Mouse (Mus musculus) megakaryocyte-erythroid progenitor cell, adult 5-6 weeks (primary cell): ENCODE measurements around the gene Krtap4-13. TPM values are rescaled to one million over a fixed set of nuclear protein-coding genes. Genes with fewer than 3 reads are reported as not detected.

Source experiments
- total RNA-seq, 2 experiments: library from RNA; stranded (forward) in 1 of 2; stranded (reverse) in 1 of 2; fragments of 200-1000, 215-1000 nt in 1 of 2; fragments of >200 nt in 1 of 2; fragmentation: Nextera tagmentation in 1 of 2; gene quantifications; 2 replicates each; pipeline ENCODE4 v1.2.3; 2014 to 2017

The Krtap4-13 gene
- total RNA-seq, 2 experiments from 2014 or later, result not detected

Other genes with a start within 250 kb of the Krtap4-13 start
Only the 30 nearest of the 41 such genes appear.
- gene Krtap2-4, start 195.0 kb downstream of the Krtap4-13 start, total RNA-seq (2014; fragmentation: Nextera tagmentation), result not detected in 2 replicates
- gene Krtap2-4, start 195.0 kb downstream of the Krtap4-13 start, total RNA-seq (2017), result not detected in 2 replicates
- not detected in 2 replicates for gene Gm11562, start 189.5 kb downstream of the Krtap4-13 start, total RNA-seq (2014; fragmentation: Nextera tagmentation)
- gene Gm11562, start 189.5 kb downstream of the Krtap4-13 start, total RNA-seq (2017), result not detected in 2 replicates
- not detected in 2 replicates for gene Krtap4-1, start 181.7 kb downstream of the Krtap4-13 start, total RNA-seq (2014; fragmentation: Nextera tagmentation)
- not detected in 2 replicates for gene Krtap4-1, start 181.7 kb downstream of the Krtap4-13 start, total RNA-seq (2017)
- gene Krtap4-2, start 174.8 kb downstream of the Krtap4-13 start, total RNA-seq (2014; fragmentation: Nextera tagmentation), result not detected in 2 replicates
- not detected in 2 replicates for gene Krtap4-2, start 174.8 kb downstream of the Krtap4-13 start, total RNA-seq (2017)
- gene Krtap4-7, start 165.8 kb downstream of the Krtap4-13 start, total RNA-seq (2014; fragmentation: Nextera tagmentation), result not detected in 2 replicates
- not detected in 2 replicates for gene Krtap4-7, start 165.8 kb downstream of the Krtap4-13 start, total RNA-seq (2017)
- not detected in 2 replicates for gene Gm11555, start 159.7 kb downstream of the Krtap4-13 start, total RNA-seq (2014; fragmentation: Nextera tagmentation)
- gene Gm11555, start 159.7 kb downstream of the Krtap4-13 start, total RNA-seq (2017), result not detected in 2 replicates
- not detected in 2 replicates for gene Gm11563, start 150.9 kb downstream of the Krtap4-13 start, total RNA-seq (2014; fragmentation: Nextera tagmentation)
- gene Gm11563, start 150.9 kb downstream of the Krtap4-13 start, total RNA-seq (2017), result not detected in 2 replicates
- gene Krtap4-6, start 143.9 kb downstream of the Krtap4-13 start, total RNA-seq (2014; fragmentation: Nextera tagmentation), result not detected in 2 replicates
- not detected in 2 replicates for gene Krtap4-6, start 143.9 kb downstream of the Krtap4-13 start, total RNA-seq (2017)
- gene Gm14190, start 119.2 kb downstream of the Krtap4-13 start, total RNA-seq (2014; fragmentation: Nextera tagmentation), result not detected in 2 replicates
- gene Gm14190, start 119.2 kb downstream of the Krtap4-13 start, total RNA-seq (2017), result not detected in 2 replicates
- not detected in 2 replicates for gene Gm14180, start 75.6 kb downstream of the Krtap4-13 start, total RNA-seq (2014; fragmentation: Nextera tagmentation)
- gene Gm14180, start 75.6 kb downstream of the Krtap4-13 start, total RNA-seq (2017), result not detected in 2 replicates
- gene Gm11595, start 37.0 kb downstream of the Krtap4-13 start, total RNA-seq (2014; fragmentation: Nextera tagmentation), result not detected in 2 replicates
- gene Gm11595, start 37.0 kb downstream of the Krtap4-13 start, total RNA-seq (2017), result not detected in 2 replicates
- not detected in 2 replicates for gene Krtap4-8, start 29.2 kb downstream of the Krtap4-13 start, total RNA-seq (2014; fragmentation: Nextera tagmentation)
- not detected in 2 replicates for gene Krtap4-8, start 29.2 kb downstream of the Krtap4-13 start, total RNA-seq (2017)
- not detected in 2 replicates for gene Krtap4-9, start 24.7 kb downstream of the Krtap4-13 start, total RNA-seq (2014; fragmentation: Nextera tagmentation)
- gene Krtap4-9, start 24.7 kb downstream of the Krtap4-13 start, total RNA-seq (2017), result not detected in 2 replicates
- not detected in 2 replicates for gene Gm11596, start 16.4 kb downstream of the Krtap4-13 start, total RNA-seq (2014; fragmentation: Nextera tagmentation)
- not detected in 2 replicates for gene Gm11596, start 16.4 kb downstream of the Krtap4-13 start, total RNA-seq (2017)
- gene Gm11569, start 11.0 kb downstream of the Krtap4-13 start, total RNA-seq (2014; fragmentation: Nextera tagmentation), result not detected in 2 replicates
- not detected in 2 replicates for gene Gm11569, start 11.0 kb downstream of the Krtap4-13 start, total RNA-seq (2017)
- gene Gm11554, start 5.4 kb downstream of the Krtap4-13 start, total RNA-seq (2014; fragmentation: Nextera tagmentation), result not detected in 2 replicates
- gene Gm11554, start 5.4 kb downstream of the Krtap4-13 start, total RNA-seq (2017), result not detected in 2 replicates
- gene Gm11564, start 5.8 kb upstream of the Krtap4-13 start, total RNA-seq (2014; fragmentation: Nextera tagmentation), result not detected in 2 replicates
- gene Gm11564, start 5.8 kb upstream of the Krtap4-13 start, total RNA-seq (2017), result not detected in 2 replicates
- gene 2300003K06Rik, start 28.2 kb upstream of the Krtap4-13 start, total RNA-seq (2014; fragmentation: Nextera tagmentation), result not detected in 2 replicates
- not detected in 2 replicates for gene 2300003K06Rik, start 28.2 kb upstream of the Krtap4-13 start, total RNA-seq (2017)
- not detected in 2 replicates for gene Krtap4-16, start 41.7 kb upstream of the Krtap4-13 start, total RNA-seq (2014; fragmentation: Nextera tagmentation)
- not detected in 2 replicates for gene Krtap4-16, start 41.7 kb upstream of the Krtap4-13 start, total RNA-seq (2017)
- not detected in 2 replicates for gene Gm11568, start 48.0 kb upstream of the Krtap4-13 start, total RNA-seq (2014; fragmentation: Nextera tagmentation)
- not detected in 2 replicates for gene Gm11568, start 48.0 kb upstream of the Krtap4-13 start, total RNA-seq (2017)
- not detected in 2 replicates for gene Gm11559, start 54.6 kb upstream of the Krtap4-13 start, total RNA-seq (2014; fragmentation: Nextera tagmentation)
- not detected in 2 replicates for gene Gm11559, start 54.6 kb upstream of the Krtap4-13 start, total RNA-seq (2017)
- gene Krtap9-1, start 63.5 kb upstream of the Krtap4-13 start, total RNA-seq (2014; fragmentation: Nextera tagmentation), result not detected in 2 replicates
- gene Krtap9-1, start 63.5 kb upstream of the Krtap4-13 start, total RNA-seq (2017), result not detected in 2 replicates
- not detected in 2 replicates for gene Gm11567, start 69.3 kb upstream of the Krtap4-13 start, total RNA-seq (2014; fragmentation: Nextera tagmentation)
- gene Gm11567, start 69.3 kb upstream of the Krtap4-13 start, total RNA-seq (2017), result not detected in 2 replicates
- not detected in 2 replicates for gene Krtap31-1, start 98.0 kb upstream of the Krtap4-13 start, total RNA-seq (2014; fragmentation: Nextera tagmentation)
- gene Krtap31-1, start 98.0 kb upstream of the Krtap4-13 start, total RNA-seq (2017), result not detected in 2 replicates
- not detected in 2 replicates for gene Gm11565, start 104.9 kb upstream of the Krtap4-13 start, total RNA-seq (2014; fragmentation: Nextera tagmentation)
- gene Gm11565, start 104.9 kb upstream of the Krtap4-13 start, total RNA-seq (2017), result not detected in 2 replicates
- not detected in 2 replicates for gene Krtap31-2, start 126.4 kb upstream of the Krtap4-13 start, total RNA-seq (2014; fragmentation: Nextera tagmentation)
- not detected in 2 replicates for gene Krtap31-2, start 126.4 kb upstream of the Krtap4-13 start, total RNA-seq (2017)
- not detected in 2 replicates for gene Krtap9-5, start 138.6 kb upstream of the Krtap4-13 start, total RNA-seq (2014; fragmentation: Nextera tagmentation)
- gene Krtap9-5, start 138.6 kb upstream of the Krtap4-13 start, total RNA-seq (2017), result not detected in 2 replicates
- gene Krtap29-1, start 169.2 kb upstream of the Krtap4-13 start, total RNA-seq (2014; fragmentation: Nextera tagmentation), result not detected in 2 replicates
- gene Krtap29-1, start 169.2 kb upstream of the Krtap4-13 start, total RNA-seq (2017), result not detected in 2 replicates
- gene Krtap16-1, start 176.7 kb upstream of the Krtap4-13 start, total RNA-seq (2014; fragmentation: Nextera tagmentation), result not detected in 2 replicates
- gene Krtap16-1, start 176.7 kb upstream of the Krtap4-13 start, total RNA-seq (2017), result not detected in 2 replicates
- gene Krtap17-1, start 184.1 kb upstream of the Krtap4-13 start, total RNA-seq (2014; fragmentation: Nextera tagmentation), result not detected in 2 replicates
- not detected in 2 replicates for gene Krtap17-1, start 184.1 kb upstream of the Krtap4-13 start, total RNA-seq (2017)